Mouse (Mus musculus): Measurements from ENCODE around the gene Kank2. TPM values are rescaled to one million over a fixed set of nuclear protein-coding genes. Genes with fewer than 3 reads are reported as not detected.
A peak's percentile ranks its signal among the peaks of the same experiment; 100 is the strongest.

Kank2 gene
- polyA plus RNA-seq, 1 experiment from 2014 or later, result 19.9 TPM

GRCm38 (mm10) chr9:21818125-21818524 lies 19.6 kb upstream of the Kank2 start:
- Histone ChIP-seq H3K36me3 (peaks cover 86% of the 10 kb centered on the region), H3K4me1 (replicated peaks) (no peaks in the 10 kb centered on the region), H3K27me3 (replicated peaks) (no peaks in the 10 kb centered on the region), H3K9ac (no peak overlapping the region), H3K4me2 (no peak overlapping the region), H3K9me3 (replicated peaks) (no peaks in the 10 kb centered on the region), H3K4me3 (no peak overlapping the region), H3K27ac (ENCODE audit: poor library complexity, severe bottlenecking) (no peak overlapping the region)
- no peak for ATAC-seq (ENCODE audit: insufficient number of reproducible peaks, low FRiP score)
- 80% methylated on average over 4 of the region's 4 CpGs for WGBS

DNA sequence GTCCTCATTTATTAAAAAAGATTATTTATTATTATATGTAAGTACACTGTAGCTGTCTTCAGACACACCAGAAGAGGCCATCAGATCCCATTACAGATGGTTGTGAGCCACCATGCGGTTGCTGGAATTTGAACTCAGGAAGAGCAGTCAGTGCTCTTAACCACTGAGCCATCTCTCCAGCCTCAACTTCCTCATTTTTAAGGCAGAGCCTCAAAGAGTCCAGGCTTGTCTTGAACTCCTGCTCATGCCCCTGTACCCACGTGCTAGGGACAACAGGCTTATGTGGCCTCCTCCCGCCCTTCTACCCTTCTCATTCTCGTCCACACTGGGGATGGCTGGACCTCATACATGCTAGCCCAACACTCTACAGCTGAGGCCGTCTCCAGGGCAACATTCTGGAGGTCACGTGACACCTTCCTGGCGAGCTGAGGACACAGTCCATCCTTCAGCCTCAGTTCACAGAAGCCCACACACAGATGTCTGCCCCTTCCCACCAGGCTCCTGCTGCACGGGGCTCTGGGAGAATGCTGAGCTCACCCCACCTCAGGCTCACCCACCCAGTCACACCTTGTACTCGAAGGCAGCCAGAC lies 18.3 kb upstream of the Kank2 start:
- no peaks in the 10 kb centered on the region for H3K4me1 ChIP-seq (replicated peaks)
- H3K27ac ChIP-seq (ENCODE audit: poor library complexity, severe bottlenecking), result no peak overlapping the region
- H3K9me3 ChIP-seq (replicated peaks), result no peaks in the 10 kb centered on the region
- H3K27me3 ChIP-seq (replicated peaks), result no peaks in the 10 kb centered on the region
- ATAC-seq (ENCODE audit: insufficient number of reproducible peaks, low FRiP score), result no peak
- no peak overlapping the region for H3K4me2 ChIP-seq
- WGBS, result 70% methylated on average over 9 of the region's 9 CpGs
- H3K36me3 ChIP-seq, result peaks cover 94% of the 10 kb centered on the region
- H3K9ac ChIP-seq, result no peak overlapping the region
- H3K4me3 ChIP-seq, result no peak overlapping the region

DNA sequence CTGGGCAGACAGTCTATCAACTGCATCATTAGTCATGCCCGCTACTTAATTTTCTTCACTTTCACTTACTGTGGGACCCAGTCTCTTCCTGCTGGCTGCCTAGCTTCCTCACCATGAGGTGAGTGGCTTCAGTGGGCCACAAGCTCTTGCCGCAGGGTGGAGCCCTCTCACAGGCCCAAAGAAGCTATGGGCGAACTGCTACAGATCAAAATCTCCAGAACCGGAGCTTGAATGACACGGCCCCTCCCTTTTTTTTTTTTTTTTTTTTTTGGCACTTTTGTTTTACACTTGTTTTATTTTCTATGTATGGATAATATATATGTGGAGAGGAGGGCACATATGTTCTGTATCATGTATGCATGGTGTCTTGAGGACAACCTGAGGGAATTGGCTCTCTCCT lies 12.6 kb upstream of the Kank2 start:
- 81% methylated on average over 5 of the region's 5 CpGs for WGBS
- no peak overlapping the region for H3K9ac ChIP-seq
- H3K4me1 ChIP-seq (replicated peaks), result no peaks in the 10 kb centered on the region
- H3K4me2 ChIP-seq, result no peak overlapping the region
- peaks cover 77% of the 10 kb centered on the region for H3K36me3 ChIP-seq
- H3K4me3 ChIP-seq, result no peak overlapping the region
- no peak overlapping the region for H3K27ac ChIP-seq (ENCODE audit: poor library complexity, severe bottlenecking)
- no peak for ATAC-seq (ENCODE audit: insufficient number of reproducible peaks, low FRiP score)
- H3K9me3 ChIP-seq (replicated peaks), result no peaks in the 10 kb centered on the region
- H3K27me3 ChIP-seq (replicated peaks), result no peaks in the 10 kb centered on the region

GRCm38 (mm10) chr9:21808561-21808960 lies 10.0 kb upstream of the Kank2 start:
- Histone ChIP-seq H3K9me3 (replicated peaks) (no peaks in the 10 kb centered on the region), H3K27ac (ENCODE audit: poor library complexity, severe bottlenecking) (no peak overlapping the region), H3K4me3 (no peak overlapping the region), H3K4me1 (replicated peaks) (peaks cover 8% of the 10 kb centered on the region), H3K27me3 (replicated peaks) (no peaks in the 10 kb centered on the region), H3K36me3 (peaks cover 54% of the 10 kb centered on the region), H3K9ac (no peak overlapping the region), H3K4me2 (no peak overlapping the region)
- 49% methylated on average over 3 of the region's 3 CpGs for WGBS
- ATAC-seq (ENCODE audit: insufficient number of reproducible peaks, low FRiP score), result no peak

DNA sequence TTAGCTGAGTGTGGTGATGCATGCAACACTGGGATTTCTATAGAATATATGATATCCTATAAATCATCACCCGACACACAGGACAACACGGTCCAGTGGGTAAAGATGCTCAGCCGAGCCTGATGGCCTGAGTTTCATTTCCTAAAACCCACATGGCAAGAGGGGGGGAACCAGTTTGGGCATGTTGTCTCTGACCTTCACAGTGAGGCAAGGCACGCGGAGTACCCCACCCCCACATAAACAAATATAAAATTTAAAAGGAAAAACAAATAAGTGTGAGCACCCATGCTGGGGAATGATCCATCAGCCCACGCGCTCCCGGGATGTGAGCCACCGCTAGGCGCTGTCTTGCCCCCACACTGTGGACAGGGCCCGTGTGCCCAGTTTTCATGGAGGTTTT lies 8.4 kb upstream of the Kank2 start:
- Histone ChIP-seq H3K27ac (ENCODE audit: poor library complexity, severe bottlenecking) (no peak overlapping the region), H3K4me2 (no peak overlapping the region), H3K4me3 (no peak overlapping the region), H3K36me3 (peaks cover 50% of the 10 kb centered on the region), H3K9me3 (replicated peaks) (no peaks in the 10 kb centered on the region), H3K4me1 (replicated peaks) (peaks cover 8% of the 10 kb centered on the region), H3K9ac (no peak overlapping the region), H3K27me3 (replicated peaks) (no peaks in the 10 kb centered on the region)
- WGBS, result 85% methylated on average over 11 of the region's 11 CpGs
- no peak for ATAC-seq (ENCODE audit: insufficient number of reproducible peaks, low FRiP score)

- Histone ChIP-seq H3K4me2 (no peak overlapping the region), H3K27me3 (replicated peaks) (no peaks in the 10 kb centered on the region), H3K4me1 (replicated peaks) (peaks cover 8% of the 10 kb centered on the region), H3K27ac (ENCODE audit: poor library complexity, severe bottlenecking) (no peak overlapping the region), H3K9me3 (replicated peaks) (no peaks in the 10 kb centered on the region), H3K9ac (no peak overlapping the region), H3K36me3 (peaks cover 50% of the 10 kb centered on the region), H3K4me3 (no peak overlapping the region)
- 48% methylated on average over 3 of the region's 3 CpGs for WGBS
- no peak for ATAC-seq (ENCODE audit: insufficient number of reproducible peaks, low FRiP score)
Measured at GRCm38 (mm10) chr9:21806363-21806762, 7.8 kb upstream of the Kank2 start.

DNA sequence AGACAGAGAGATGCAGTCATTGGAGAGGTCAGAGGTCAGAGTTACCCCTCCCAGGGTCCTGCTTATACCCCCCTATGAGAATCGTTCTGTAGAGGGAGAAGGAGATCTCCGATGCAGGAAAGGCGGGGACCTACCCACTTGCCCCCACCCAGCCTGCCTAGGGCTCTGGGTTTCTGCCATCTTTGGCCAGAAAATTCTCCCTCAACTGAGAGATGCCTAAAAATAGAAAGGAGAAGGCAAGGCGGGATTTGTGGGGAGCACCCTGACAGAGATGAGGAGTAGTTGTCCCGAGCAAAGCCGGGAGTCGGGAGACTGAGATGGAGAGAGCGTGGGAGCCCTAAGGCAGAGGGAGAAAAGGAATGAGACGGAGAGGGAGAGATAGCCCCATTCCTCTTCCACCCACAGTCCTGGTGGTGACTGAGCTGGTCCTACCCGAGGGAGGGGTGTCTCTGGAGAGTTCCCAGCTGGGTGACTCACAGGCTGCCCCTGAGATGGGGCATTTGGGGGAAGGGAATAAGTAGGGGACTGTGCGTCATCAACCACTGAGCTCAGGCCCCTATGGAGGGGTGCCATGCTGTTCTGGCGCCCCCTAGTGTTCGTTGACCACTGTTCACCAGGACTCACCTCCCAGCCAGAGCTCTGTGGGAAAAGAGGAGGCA lies 5.6 kb upstream of the Kank2 start:
- H3K4me1 ChIP-seq (replicated peaks), result peaks cover 8% of the 10 kb centered on the region
- H3K27me3 ChIP-seq (replicated peaks), result no peaks in the 10 kb centered on the region
- peaks cover 39% of the 10 kb centered on the region for H3K36me3 ChIP-seq
- H3K27ac ChIP-seq (ENCODE audit: poor library complexity, severe bottlenecking), result peak overlapping the region; percentile 67
- H3K9ac ChIP-seq, result peak overlapping the region; percentile 18; the same call in 1 of the 2 replicates
- no peaks in the 10 kb centered on the region for H3K9me3 ChIP-seq (replicated peaks)
- 28% methylated on average over 13 of the region's 13 CpGs for WGBS
- H3K4me3 ChIP-seq, result peak overlapping the region; percentile 28
- ATAC-seq (ENCODE audit: insufficient number of reproducible peaks, low FRiP score), result peak; percentile 78
- peak overlapping the region; percentile 59 for H3K4me2 ChIP-seq

DNA sequence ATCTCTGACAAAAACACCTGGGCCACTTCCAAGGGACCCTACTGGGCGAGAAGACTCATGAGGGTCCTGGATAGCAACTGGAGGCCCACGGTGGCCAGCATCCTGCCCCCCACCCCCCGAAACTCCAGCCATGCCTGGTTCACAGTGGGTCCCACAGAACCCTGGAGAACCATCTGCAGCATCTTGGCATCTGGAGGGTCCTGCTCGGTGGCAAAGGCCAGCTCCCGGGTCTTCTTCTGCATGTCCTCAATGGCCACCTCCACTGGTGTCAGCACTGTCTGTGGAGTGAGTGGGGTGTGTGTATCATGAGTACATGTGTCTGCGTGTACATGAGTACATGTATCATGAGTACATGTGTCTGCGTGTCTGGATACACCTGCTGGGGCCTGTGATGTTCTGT lies 3.0 kb upstream of the Kank2 start:
- H3K4me2 ChIP-seq, result no peak overlapping the region
- no peaks in the 10 kb centered on the region for H3K27me3 ChIP-seq (replicated peaks)
- H3K27ac ChIP-seq (ENCODE audit: poor library complexity, severe bottlenecking), result no peak overlapping the region
- peaks cover 22% of the 10 kb centered on the region for H3K4me1 ChIP-seq (replicated peaks)
- no peak for ATAC-seq (ENCODE audit: insufficient number of reproducible peaks, low FRiP score)
- H3K9ac ChIP-seq, result no peak overlapping the region
- WGBS, result 86% methylated on average over 7 of the region's 7 CpGs
- H3K4me3 ChIP-seq, result no peak overlapping the region
- H3K36me3 ChIP-seq, result peaks cover 27% of the 10 kb centered on the region
- no peaks in the 10 kb centered on the region for H3K9me3 ChIP-seq (replicated peaks)

DNA sequence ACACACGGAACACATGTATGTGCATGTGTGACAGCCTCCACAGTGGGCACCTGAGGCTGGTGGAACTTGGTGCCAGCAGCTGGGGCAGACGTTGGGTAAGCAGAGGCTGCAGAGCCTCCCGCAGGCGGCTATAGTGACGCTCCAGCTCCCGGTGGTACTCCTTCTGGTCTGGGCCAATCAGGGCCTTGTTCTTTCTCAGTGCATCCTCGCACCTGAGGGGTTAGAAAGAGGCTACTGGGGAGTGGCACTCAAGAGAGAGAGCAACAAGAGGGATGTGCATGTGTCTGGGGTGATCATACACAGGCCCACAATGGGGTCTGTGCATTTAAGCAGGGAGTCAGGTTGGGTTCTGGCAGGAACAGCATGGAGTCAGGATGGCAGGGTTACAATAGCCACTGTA lies 2.6 kb upstream of the Kank2 start:
- Histone ChIP-seq H3K4me1 (replicated peaks) (peaks cover 27% of the 10 kb centered on the region), H3K4me3 (no peak overlapping the region), H3K27ac (ENCODE audit: poor library complexity, severe bottlenecking) (no peak overlapping the region), H3K36me3 (peaks cover 27% of the 10 kb centered on the region), H3K27me3 (replicated peaks) (no peaks in the 10 kb centered on the region), H3K9me3 (replicated peaks) (no peaks in the 10 kb centered on the region), H3K4me2 (no peak overlapping the region), H3K9ac (no peak overlapping the region)
- no peak for ATAC-seq (ENCODE audit: insufficient number of reproducible peaks, low FRiP score)
- 73% methylated on average over 7 of the region's 7 CpGs for WGBS

- ATAC-seq (ENCODE audit: insufficient number of reproducible peaks, low FRiP score), result no peak
- 55% methylated on average over 3 of the region's 3 CpGs for WGBS
- Histone ChIP-seq H3K27me3 (replicated peaks) (no peaks in the 10 kb centered on the region), H3K9ac (no peak overlapping the region), H3K4me3 (peak overlapping the region; percentile 80), H3K36me3 (peaks cover 46% of the 10 kb centered on the region), H3K27ac (ENCODE audit: poor library complexity, severe bottlenecking) (peak overlapping the region; percentile 92), H3K4me2 (peak overlapping the region; percentile 69), H3K9me3 (replicated peaks) (no peaks in the 10 kb centered on the region), H3K4me1 (replicated peaks) (peaks cover 38% of the 10 kb centered on the region)
Measured at GRCm38 (mm10) chr9:21799010-21799350, 436 bp upstream of the Kank2 start.

- peak overlapping the region; percentile 91 for H3K9ac ChIP-seq
- H3K4me3 ChIP-seq, result peak overlapping the region; percentile 80
- H3K4me1 ChIP-seq (replicated peaks), result peaks cover 42% of the 10 kb centered on the region
- ATAC-seq (ENCODE audit: insufficient number of reproducible peaks, low FRiP score), result peak; percentile 61
- peak overlapping the region; percentile 69 for H3K4me2 ChIP-seq
- peak overlapping the region; percentile 92 for H3K27ac ChIP-seq (ENCODE audit: poor library complexity, severe bottlenecking)
- H3K27me3 ChIP-seq (replicated peaks), result no peaks in the 10 kb centered on the region
- H3K9me3 ChIP-seq (replicated peaks), result no peaks in the 10 kb centered on the region
- H3K36me3 ChIP-seq, result peaks cover 55% of the 10 kb centered on the region
- WGBS, result 2% methylated on average over 26 of the region's 26 CpGs
Measured at GRCm38 (mm10) chr9:21797921-21798344, 611 bp downstream of the Kank2 start.

GRCm38 (mm10) chr9:21796919-21797318 lies 1.6 kb downstream of the Kank2 start:
- Histone ChIP-seq H3K27ac (ENCODE audit: poor library complexity, severe bottlenecking) (peak overlapping the region; percentile 92), H3K9me3 (replicated peaks) (no peaks in the 10 kb centered on the region), H3K4me3 (peak overlapping the region; percentile 80), H3K27me3 (replicated peaks) (no peaks in the 10 kb centered on the region), H3K4me2 (peak overlapping the region; percentile 69), H3K4me1 (replicated peaks) (peaks cover 52% of the 10 kb centered on the region), H3K9ac (peak overlapping the region; percentile 66; the same call in 1 of the 2 replicates), H3K36me3 (peaks cover 52% of the 10 kb centered on the region)
- 66% methylated on average over 3 of the region's 3 CpGs for WGBS
- ATAC-seq (ENCODE audit: insufficient number of reproducible peaks, low FRiP score), result no peak

All from heart, embryonic 12.5 days (tissue).